15 mouse cellular contexts compared by ENCODE assay signal in genomic region chr5:125381954-125382672, GRCm38 (mm10). TPM values are rescaled to one million over a fixed set of nuclear protein-coding genes. Genes with fewer than 3 reads are reported as not detected.
DNase-seq lines count a peak whose midpoint lies in the region; ATAC-seq lines count a peak whose summit lies in the region.
"Had no signal": no experiment of that assay in that cellular context is flagged by ENCODE, and none has a peak within 500 bp of the region (broad histone marks: within the 10 kb centered on the region; RNA-seq: fewer than 3 reads in every experiment).

No protein-coding gene starts in this region.

- intact Hi-C loops in left cerebral cortex, postnatal 14 days (cut with DNase I), result no loop called here

- peaks cover 27% of the 10 kb centered on the region for H3K36me3 ChIP-seq in embryonic facial prominence, embryonic 14.5 days (ENCODE audit: control insufficient read depth, insufficient read depth, low read length)
- peaks cover 32% of the 10 kb centered on the region for H3K36me3 ChIP-seq in embryonic facial prominence, embryonic 10.5 days (replicated peaks)
- peaks cover 6% of the 10 kb centered on the region for H3K36me3 ChIP-seq in liver, embryonic 11.5 days (ENCODE audit: control insufficient read depth, insufficient read depth, low read length)
- H3K36me3 ChIP-seq in intestine, embryonic 14.5 days (ENCODE audit: control insufficient read depth, insufficient read depth, low read length), result peaks cover 26% of the 10 kb centered on the region
- H3K36me3 ChIP-seq in stomach, embryonic 15.5 days, result peaks cover 12% of the 10 kb centered on the region

- H3K9ac ChIP-seq in embryonic facial prominence, embryonic 14.5 days (ENCODE audit: low read depth, low read length), result no peak overlapping the region
- no peak overlapping the region for H3K9ac ChIP-seq in liver, embryonic 11.5 days (ENCODE audit: low read depth, low read length)
- H3K9ac ChIP-seq in intestine, embryonic 14.5 days (ENCODE audit: low read length), result no peak overlapping the region
- H3K9ac ChIP-seq in stomach, embryonic 15.5 days, result no peak overlapping the region
- H3K9ac ChIP-seq: embryonic facial prominence, embryonic 15.5 days; forebrain, embryonic 15.5 days; lung, embryonic 15.5 days had no signal

- no peak overlapping the region for H3K27ac ChIP-seq in embryonic facial prominence, embryonic 14.5 days (replicated peaks; ENCODE audit: low read depth, low read length)
- H3K27ac ChIP-seq in embryonic facial prominence, embryonic 10.5 days (replicated peaks), result no peak overlapping the region
- no peak overlapping the region for H3K27ac ChIP-seq in liver, embryonic 11.5 days (ENCODE audit: low read depth, low read length)
- no peak overlapping the region for H3K27ac ChIP-seq in intestine, embryonic 14.5 days (ENCODE audit: low read depth)
- H3K27ac ChIP-seq in stomach, embryonic 15.5 days, result no peak overlapping the region
- H3K27ac ChIP-seq: embryonic facial prominence, embryonic 15.5 days; forebrain, embryonic 15.5 days; layer of hippocampus, adult 2 months; midbrain, embryonic 10.5 days had no signal

- DNase-seq in embryonic facial prominence, embryonic 14.5 days (ENCODE audit: low spot score), result no peak
- no peak for DNase-seq in embryonic facial prominence, embryonic 10.5 days (ENCODE audit: low spot score)
- DNase-seq in liver, embryonic 11.5 days (ENCODE audit: low spot score), result no peak
- DNase-seq in liver, result no peak
- no peak for DNase-seq in intestine, embryonic 14.5 days (ENCODE audit: low spot score)
- no peak for DNase-seq in left cerebral cortex, postnatal 14 days (ENCODE audit: low spot score in 2 of 2)
- DNase-seq in frontal cortex, postnatal 14 days (ENCODE audit: low spot score in 2 of 2), result no peak
- DNase-seq: gastrocnemius, postnatal 25 days had no signal

- WGBS in embryonic facial prominence, embryonic 14.5 days, result 71% methylated on average over 5 of the region's 5 CpGs
- WGBS in embryonic facial prominence, embryonic 10.5 days, result 87% methylated on average over 5 of the region's 5 CpGs
- 76% methylated on average over 5 of the region's 5 CpGs for WGBS in liver, embryonic 11.5 days
- 72% methylated on average over 5 of the region's 5 CpGs for WGBS in intestine, embryonic 14.5 days
- WGBS in stomach, embryonic 15.5 days, result 72% methylated on average over 5 of the region's 5 CpGs

- H3K4me3 ChIP-seq in embryonic facial prominence, embryonic 14.5 days (ENCODE audit: low read depth, low read length), result no peak overlapping the region
- H3K4me3 ChIP-seq in embryonic facial prominence, embryonic 10.5 days, result no peak overlapping the region
- no peak overlapping the region for H3K4me3 ChIP-seq in liver, embryonic 11.5 days (ENCODE audit: low read depth, low read length)
- H3K4me3 ChIP-seq in intestine, embryonic 14.5 days (ENCODE audit: low read depth, low read length), result no peak overlapping the region
- H3K4me3 ChIP-seq in stomach, embryonic 15.5 days (replicated peaks), result no peak overlapping the region
- H3K4me3 ChIP-seq: embryonic facial prominence, embryonic 15.5 days; forebrain, embryonic 15.5 days; layer of hippocampus, adult 2 months; lung, embryonic 15.5 days; midbrain, embryonic 10.5 days had no signal

- no peaks in the 10 kb centered on the region for H3K27me3 ChIP-seq in embryonic facial prominence, embryonic 14.5 days (replicated peaks; ENCODE audit: control insufficient read depth, insufficient read depth, low read length)
- no peaks in the 10 kb centered on the region for H3K27me3 ChIP-seq in embryonic facial prominence, embryonic 10.5 days (replicated peaks; ENCODE audit: low read depth, poor library complexity, severe bottlenecking)
- no peaks in the 10 kb centered on the region for H3K27me3 ChIP-seq in liver, embryonic 11.5 days (replicated peaks; ENCODE audit: control insufficient read depth, insufficient read depth, low read length)
- H3K27me3 ChIP-seq in intestine, embryonic 14.5 days (replicated peaks; ENCODE audit: control insufficient read depth, insufficient read depth, low read length), result no peaks in the 10 kb centered on the region
- H3K27me3 ChIP-seq in stomach, embryonic 15.5 days (replicated peaks), result no peaks in the 10 kb centered on the region
- H3K27me3 ChIP-seq: embryonic facial prominence, embryonic 15.5 days; forebrain, embryonic 15.5 days; lung, embryonic 15.5 days had no signal

- no peak overlapping the region for H3K4me2 ChIP-seq in embryonic facial prominence, embryonic 14.5 days (ENCODE audit: low read depth, low read length)
- no peak overlapping the region for H3K4me2 ChIP-seq in liver, embryonic 11.5 days
- no peak overlapping the region for H3K4me2 ChIP-seq in intestine, embryonic 14.5 days (ENCODE audit: low read length)
- no peak overlapping the region for H3K4me2 ChIP-seq in stomach, embryonic 15.5 days
- H3K4me2 ChIP-seq: embryonic facial prominence, embryonic 15.5 days; forebrain, embryonic 15.5 days; heart, embryonic 11.5 days; lung, embryonic 15.5 days had no signal

- H3K9me3 ChIP-seq in embryonic facial prominence, embryonic 14.5 days (ENCODE audit: control insufficient read depth, low read length), result no peaks in the 10 kb centered on the region
- H3K9me3 ChIP-seq in embryonic facial prominence, embryonic 10.5 days, result no peaks in the 10 kb centered on the region
- no peaks in the 10 kb centered on the region for H3K9me3 ChIP-seq in liver, embryonic 11.5 days (ENCODE audit: control insufficient read depth, low read length)
- no peaks in the 10 kb centered on the region for H3K9me3 ChIP-seq in intestine, embryonic 14.5 days (ENCODE audit: control insufficient read depth, low read length)
- H3K9me3 ChIP-seq in stomach, embryonic 15.5 days, result no peaks in the 10 kb centered on the region
- H3K9me3 ChIP-seq: embryonic facial prominence, embryonic 15.5 days; forebrain, embryonic 15.5 days; lung, embryonic 15.5 days; midbrain, embryonic 10.5 days had no signal

- 0 out of 2 replicates have a peak, but pooled peaks cover 5% of the 10 kb centered on the region for H3K4me1 ChIP-seq in embryonic facial prominence, embryonic 14.5 days (ENCODE audit: control insufficient read depth, insufficient read depth, low read length)
- H3K4me1 ChIP-seq in embryonic facial prominence, embryonic 10.5 days, result no peaks in the 10 kb centered on the region; the same call in 1 of the 2 replicates
- no peaks in the 10 kb centered on the region for H3K4me1 ChIP-seq in liver, embryonic 11.5 days (replicated peaks; ENCODE audit: control insufficient read depth, insufficient read depth, low read length)
- 0 out of 2 replicates have a peak, but pooled peaks cover 3% of the 10 kb centered on the region for H3K4me1 ChIP-seq in intestine, embryonic 14.5 days (replicated peaks; ENCODE audit: control insufficient read depth, insufficient read depth, low read length)
- H3K4me1 ChIP-seq in stomach, embryonic 15.5 days, result 0 out of 2 replicates have a peak, but pooled peaks cover 3% of the 10 kb centered on the region

- 0 out of 2 replicates have a peak, but pooled peaks have one; percentile 19 for ATAC-seq in embryonic facial prominence, embryonic 14.5 days (ENCODE audit: low read depth)
- peak; percentile 32; the same call in 1 of the 2 replicates for ATAC-seq in liver, embryonic 11.5 days (replicated peaks; ENCODE audit: low FRiP score)
- peak; percentile 14; the same call in 1 of the 2 replicates for ATAC-seq in intestine, embryonic 14.5 days (replicated peaks; ENCODE audit: low FRiP score, low TSS enrichment, low read depth)
- ATAC-seq in stomach, embryonic 15.5 days (ENCODE audit: insufficient read depth, low FRiP score, low read depth), result peak; percentile 10; the same call in 1 of the 2 replicates

RNA-seq across cellular contexts. Expression of gene Gm10382, which starts 7.0 kb away (rescaled TPM):
- polyA plus RNA-seq in embryonic facial prominence, embryonic 14.5 days (2014; fragmentation: Nextera tagmentation; extraction: Ambion mirVana), result 0.24 TPM in 1 of 2 replicates, not detected in the other
- 0.53 and 0.60 TPM in 2 replicates for polyA plus RNA-seq in embryonic facial prominence, embryonic 10.5 days (2016; fragmentation: Nextera tagmentation; extraction: Ambion mirVana)
- polyA plus RNA-seq in liver, embryonic 11.5 days (2014; fragmentation: Nextera tagmentation; extraction: Ambion mirVana), result 0.18 and 0.34 TPM in 2 replicates
- polyA plus RNA-seq in intestine, embryonic 14.5 days (2014; fragmentation: Nextera tagmentation; extraction: Ambion mirVana), result 0.15 and 0.30 TPM in 2 replicates
- 0.21 and 0.67 TPM in 2 replicates for polyA plus RNA-seq in stomach, embryonic 15.5 days (2015; fragmentation: Nextera tagmentation; extraction: Ambion mirVana)
- total RNA-seq in left cerebral cortex, postnatal 14 days (2021), result under 1 TPM in 1 of 2 experiments, not detected in 1; 0.37 TPM
- total RNA-seq: gastrocnemius, postnatal 25 days; layer of hippocampus, adult 2 months had no signal

RNA-seq across cellular contexts. Expression of gene Ubc, which starts 7.9 kb away (rescaled TPM):
- polyA plus RNA-seq in embryonic facial prominence, embryonic 14.5 days (2014; fragmentation: Nextera tagmentation; extraction: Ambion mirVana), result 879 and 1,077 TPM in 2 replicates
- 957 and 988 TPM in 2 replicates for polyA plus RNA-seq in embryonic facial prominence, embryonic 10.5 days (2016; fragmentation: Nextera tagmentation; extraction: Ambion mirVana)
- 772 and 827 TPM in 2 replicates for polyA plus RNA-seq in liver, embryonic 11.5 days (2014; fragmentation: Nextera tagmentation; extraction: Ambion mirVana)
- 949 and 989 TPM in 2 replicates for polyA plus RNA-seq in intestine, embryonic 14.5 days (2014; fragmentation: Nextera tagmentation; extraction: Ambion mirVana)
- polyA plus RNA-seq in stomach, embryonic 15.5 days (2015; fragmentation: Nextera tagmentation; extraction: Ambion mirVana), result 893 and 1,069 TPM in 2 replicates
- total RNA-seq in left cerebral cortex, postnatal 14 days (2021), result 100 to 1,000 TPM; 752 to 821 TPM

RNA-seq across cellular contexts. Expression of gene Scarb1, which starts 41.2 kb away (rescaled TPM):
- polyA plus RNA-seq in embryonic facial prominence, embryonic 14.5 days (2014; fragmentation: Nextera tagmentation; extraction: Ambion mirVana), result 44.4 and 47.9 TPM in 2 replicates
- 43.2 and 47.3 TPM in 2 replicates for polyA plus RNA-seq in embryonic facial prominence, embryonic 10.5 days (2016; fragmentation: Nextera tagmentation; extraction: Ambion mirVana)
- polyA plus RNA-seq in liver, embryonic 11.5 days (2014; fragmentation: Nextera tagmentation; extraction: Ambion mirVana), result 104 and 108 TPM in 2 replicates
- 47.6 and 50.8 TPM in 2 replicates for polyA plus RNA-seq in intestine, embryonic 14.5 days (2014; fragmentation: Nextera tagmentation; extraction: Ambion mirVana)
- polyA plus RNA-seq in stomach, embryonic 15.5 days (2015; fragmentation: Nextera tagmentation; extraction: Ambion mirVana), result 61.9 and 67.9 TPM in 2 replicates
- total RNA-seq in left cerebral cortex, postnatal 14 days (2021), result 10 to 100 TPM; 36.9 to 41.1 TPM

RNA-seq across cellular contexts. Expression of gene Dhx37, which starts 51.8 kb away (rescaled TPM):
- 4.8 and 5.4 TPM in 2 replicates for polyA plus RNA-seq in embryonic facial prominence, embryonic 14.5 days (2014; fragmentation: Nextera tagmentation; extraction: Ambion mirVana)
- polyA plus RNA-seq in embryonic facial prominence, embryonic 10.5 days (2016; fragmentation: Nextera tagmentation; extraction: Ambion mirVana), result 24.1 and 24.2 TPM in 2 replicates
- 18.5 and 19.4 TPM in 2 replicates for polyA plus RNA-seq in liver, embryonic 11.5 days (2014; fragmentation: Nextera tagmentation; extraction: Ambion mirVana)
- 9.6 and 11.3 TPM in 2 replicates for polyA plus RNA-seq in intestine, embryonic 14.5 days (2014; fragmentation: Nextera tagmentation; extraction: Ambion mirVana)
- 10.8 and 11.5 TPM in 2 replicates for polyA plus RNA-seq in stomach, embryonic 15.5 days (2015; fragmentation: Nextera tagmentation; extraction: Ambion mirVana)
- total RNA-seq in left cerebral cortex, postnatal 14 days (2021), result 10 to 100 TPM; 10.1 to 10.9 TPM

RNA-seq across cellular contexts. Expression of gene Bri3bp, which starts 59.3 kb away (rescaled TPM):
- polyA plus RNA-seq in embryonic facial prominence, embryonic 14.5 days (2014; fragmentation: Nextera tagmentation; extraction: Ambion mirVana), result 28.8 and 29.3 TPM in 2 replicates
- polyA plus RNA-seq in embryonic facial prominence, embryonic 10.5 days (2016; fragmentation: Nextera tagmentation; extraction: Ambion mirVana), result 50.9 and 52.2 TPM in 2 replicates
- 63.6 and 67.9 TPM in 2 replicates for polyA plus RNA-seq in liver, embryonic 11.5 days (2014; fragmentation: Nextera tagmentation; extraction: Ambion mirVana)
- polyA plus RNA-seq in intestine, embryonic 14.5 days (2014; fragmentation: Nextera tagmentation; extraction: Ambion mirVana), result 48.4 and 50.9 TPM in 2 replicates
- 45.5 and 46.6 TPM in 2 replicates for polyA plus RNA-seq in stomach, embryonic 15.5 days (2015; fragmentation: Nextera tagmentation; extraction: Ambion mirVana)
- total RNA-seq in left cerebral cortex, postnatal 14 days (2021), result 10 to 100 TPM; 81.0 to 85.6 TPM
